ENCODE assay signal across 8 mouse cellular contexts in the genomic region with DNA sequence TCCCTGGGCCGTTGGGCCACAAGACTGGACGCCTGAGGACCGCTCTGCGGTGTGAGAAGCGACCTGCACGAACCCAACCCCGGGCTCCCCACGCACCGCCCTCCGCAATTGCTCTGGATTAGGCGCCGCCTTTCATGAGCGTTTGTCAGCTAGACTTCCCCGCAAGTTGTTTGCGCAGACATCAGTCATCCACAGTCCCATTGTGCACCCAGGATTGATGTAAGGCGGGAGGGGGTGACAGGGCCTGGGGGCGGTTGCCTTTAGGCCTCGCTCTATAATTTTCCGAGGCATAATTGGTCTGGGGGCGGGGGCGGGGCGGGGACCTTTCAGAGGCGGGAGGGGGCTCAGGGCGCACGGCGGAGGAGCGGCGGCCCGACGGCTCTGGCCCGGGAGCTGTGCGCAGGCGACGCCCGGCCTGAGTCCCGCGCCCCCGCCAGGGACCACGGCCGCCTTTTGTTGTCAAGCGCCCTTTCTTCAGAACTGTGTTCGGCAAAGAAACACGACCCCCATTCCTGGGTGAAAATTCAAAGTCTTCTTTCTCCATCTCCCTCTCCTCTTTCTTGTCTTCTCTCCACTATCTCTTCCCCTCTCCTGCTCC. TPM values are rescaled to one million over a fixed set of nuclear protein-coding genes. Genes with fewer than 3 reads are reported as not detected.
DNase-seq lines count a peak whose midpoint lies in the region; ATAC-seq lines count a peak whose summit lies in the region.

A gene (plus strand): TSS at position 193 of the 598 bp plus-strand sequence.

- H3K27me3 ChIP-seq in kidney, embryonic 16.5 days (ENCODE audit: insufficient read depth, low read length), result peaks cover 66% of the 10 kb centered on the region
- H3K27me3 ChIP-seq in intestine, embryonic 15.5 days (replicated peaks), result peaks cover 75% of the 10 kb centered on the region
- peaks cover 44% of the 10 kb centered on the region for H3K27me3 ChIP-seq in neural tube, embryonic 14.5 days (ENCODE audit: control insufficient read depth, insufficient read depth, low read length)

- DNase-seq in kidney, postnatal 10 days, result no peak
- DNase-seq in embryo, embryonic 11 days, result peak; percentile 40
- DNase-seq in frontal cortex, postnatal 14 days (ENCODE audit: low spot score in 2 of 2), result no peak
- DNase-seq in yolk sac, embryonic 10.5 days (ENCODE audit: low spot score), result no peak
- DNase-seq in cerebellum, adult 11 months, result no peak

- no peak for ATAC-seq in kidney, embryonic 16.5 days (ENCODE audit: low FRiP score, low TSS enrichment)
- ATAC-seq in intestine, embryonic 15.5 days, result no peak
- 0 out of 2 replicates have a peak, but pooled peaks have one; percentile 15 for ATAC-seq in neural tube, embryonic 14.5 days (ENCODE audit: low read depth)

- H3K9me3 ChIP-seq in kidney, embryonic 16.5 days (ENCODE audit: low read length), result no peaks in the 10 kb centered on the region
- no peaks in the 10 kb centered on the region for H3K9me3 ChIP-seq in intestine, embryonic 15.5 days
- H3K9me3 ChIP-seq in neural tube, embryonic 14.5 days (ENCODE audit: control insufficient read depth, low read length), result no peaks in the 10 kb centered on the region

- peak within 1 kb of the TSS; percentile 50; the same call in 1 of the 2 replicates for H3K9ac ChIP-seq in kidney, embryonic 16.5 days (replicated peaks; ENCODE audit: low read length)
- 0 out of 2 replicates have a peak within 1 kb of the TSS, but pooled peaks have one; percentile 8 for H3K9ac ChIP-seq in intestine, embryonic 15.5 days
- H3K9ac ChIP-seq in neural tube, embryonic 14.5 days (replicated peaks; ENCODE audit: low read depth, low read length), result peak within 1 kb of the TSS; percentile 26; the same call in 1 of the 2 replicates

- H3K4me3 ChIP-seq in kidney, embryonic 16.5 days (ENCODE audit: low read length), result peak within 1 kb of the TSS; percentile 49
- H3K4me3 ChIP-seq in intestine, embryonic 15.5 days (replicated peaks), result peak within 1 kb of the TSS; percentile 25
- peak within 1 kb of the TSS; percentile 40 for H3K4me3 ChIP-seq in neural tube, embryonic 14.5 days (ENCODE audit: low read depth, low read length)

- no peaks in the 10 kb centered on the region for H3K36me3 ChIP-seq in kidney, embryonic 16.5 days (ENCODE audit: insufficient read depth, low read length)
- H3K36me3 ChIP-seq in intestine, embryonic 15.5 days, result no peaks in the 10 kb centered on the region
- no peaks in the 10 kb centered on the region for H3K36me3 ChIP-seq in neural tube, embryonic 14.5 days (ENCODE audit: control insufficient read depth, insufficient read depth, low read length)

- H3K4me1 ChIP-seq in kidney, embryonic 16.5 days (ENCODE audit: insufficient read depth, low read length), result peaks cover 12% of the 10 kb centered on the region
- H3K4me1 ChIP-seq in intestine, embryonic 15.5 days (replicated peaks), result peaks cover 13% of the 10 kb centered on the region
- peaks cover 9% of the 10 kb centered on the region; the same call in 1 of the 2 replicates for H3K4me1 ChIP-seq in neural tube, embryonic 14.5 days (ENCODE audit: control insufficient read depth, insufficient read depth, low read length)

- 2% methylated on average over 40 of the region's 43 CpGs for WGBS in kidney, embryonic 16.5 days
- WGBS in intestine, embryonic 15.5 days, result 3% methylated on average over 42 of the region's 43 CpGs
- 1% methylated on average over 43 of the region's 43 CpGs for WGBS in neural tube, embryonic 14.5 days

- peak within 1 kb of the TSS; percentile 72 for H3K4me2 ChIP-seq in kidney, embryonic 16.5 days (replicated peaks; ENCODE audit: low read depth, low read length)
- H3K4me2 ChIP-seq in intestine, embryonic 15.5 days (replicated peaks), result peak within 1 kb of the TSS; percentile 65
- H3K4me2 ChIP-seq in neural tube, embryonic 14.5 days (ENCODE audit: low read depth, low read length), result peak within 1 kb of the TSS; percentile 60

- H3K27ac ChIP-seq in kidney, embryonic 16.5 days (ENCODE audit: low read length), result no peak within 1 kb of the TSS
- H3K27ac ChIP-seq in intestine, embryonic 15.5 days, result no peak within 1 kb of the TSS
- H3K27ac ChIP-seq in neural tube, embryonic 14.5 days (ENCODE audit: low read depth, low read length), result no peak within 1 kb of the TSS

RNA-seq across cellular contexts. Expression of the gene that starts here (rescaled TPM):
- 0.58 and 0.87 TPM in 2 replicates for polyA plus RNA-seq in kidney, embryonic 16.5 days (2015; fragmentation: Nextera tagmentation; extraction: Ambion mirVana)
- polyA plus RNA-seq in intestine, embryonic 15.5 days (2015; fragmentation: Nextera tagmentation; extraction: Ambion mirVana), result not detected in 2 replicates
- 0.39 and 0.59 TPM in 2 replicates for polyA plus RNA-seq in neural tube, embryonic 14.5 days (2014; fragmentation: Nextera tagmentation; extraction: Ambion mirVana)

Comparison
In these comparisons a context has a peak if more than half of its experiments do, and no peak if none do; other contexts are left out.
1. Peak in ATAC-seq, H3K4me3 ChIP-seq, H3K9ac ChIP-seq and H3K4me2 ChIP-seq in neural tube, embryonic 14.5 days; RNA of the gene not detected or under 1 TPM.